Mouse (Mus musculus): ENCODE results near the gene Slc5a6.

- no peak for TF ChIP-seq CTCF (IDR thresholded peaks at IDR 0.05; ENCODE audit: borderline replicate concordance, insufficient read depth, low read depth, low read length)
- TF ChIP-seq POLR2A (IDR thresholded peaks at IDR 0.05; ENCODE audit: borderline replicate concordance, insufficient read depth, low read length), result no peak
Observed at GRCm38 (mm10) chr5:31030926-31031325, 17.8 kb downstream of the Slc5a6 start.
